Mouse (Mus musculus): Measurements from ENCODE around the gene Usp32. TPM values are rescaled to one million over a fixed set of nuclear protein-coding genes. Genes with fewer than 3 reads are reported as not detected.
"Not testable (repeated sequence)": the region's sequence is repeated elsewhere in the genome, so short reads cannot be mapped to it uniquely, and the experiment has no call there.

Usp32 gene
- polyA plus RNA-seq, 1 experiment from 2014 or later = 4.2 TPM

DNA sequence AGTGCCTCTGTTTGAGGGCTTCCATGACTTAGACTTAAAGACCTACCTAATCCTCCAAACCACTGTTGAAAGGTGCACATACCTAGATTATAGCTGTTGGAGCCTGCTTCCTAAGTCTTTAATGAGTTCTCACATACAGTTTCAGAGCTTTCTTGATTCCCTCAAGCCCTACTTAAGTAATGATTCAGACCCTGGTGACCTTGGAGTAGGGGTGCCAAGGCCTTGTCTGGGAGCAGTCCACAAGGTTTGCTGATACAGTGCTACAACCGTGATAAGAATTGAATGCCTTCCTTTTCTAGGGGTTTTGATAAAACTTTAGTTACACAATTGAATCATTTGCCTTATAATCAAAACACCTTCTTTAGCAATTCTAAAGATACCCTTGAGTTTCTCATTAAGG lies 27.5 kb upstream of the Usp32 start:
- H3K9ac ChIP-seq = no peak overlapping the region
- no peaks in the 10 kb centered on the region for H3K27me3 ChIP-seq
- H3K9me3 ChIP-seq = no peaks in the 10 kb centered on the region
- H3K4me3 ChIP-seq = no peak overlapping the region
- ATAC-seq (ENCODE audit: insufficient number of reproducible peaks, insufficient read depth, low FRiP score, low TSS enrichment, low read depth) = no peak
- no peak overlapping the region for H3K4me2 ChIP-seq
- WGBS = 79% methylated on average over 1 of the region's 1 CpGs
- H3K27ac ChIP-seq = no peak overlapping the region
- H3K4me1 ChIP-seq = no peaks in the 10 kb centered on the region; the same call in 1 of the 2 replicates
- H3K36me3 ChIP-seq = no peaks in the 10 kb centered on the region

GRCm38 (mm10) chr11:85164371-85164770 lies 24.4 kb upstream of the Usp32 start:
- Histone ChIP-seq H3K9ac (no peak overlapping the region), H3K36me3 (no peaks in the 10 kb centered on the region), H3K27ac (no peak overlapping the region), H3K4me3 (no peak overlapping the region), H3K9me3 (no peaks in the 10 kb centered on the region), H3K27me3 (no peaks in the 10 kb centered on the region), H3K4me2 (no peak overlapping the region), H3K4me1 (no peaks in the 10 kb centered on the region)
- ATAC-seq (ENCODE audit: insufficient number of reproducible peaks, insufficient read depth, low FRiP score, low TSS enrichment, low read depth) = no peak

DNA sequence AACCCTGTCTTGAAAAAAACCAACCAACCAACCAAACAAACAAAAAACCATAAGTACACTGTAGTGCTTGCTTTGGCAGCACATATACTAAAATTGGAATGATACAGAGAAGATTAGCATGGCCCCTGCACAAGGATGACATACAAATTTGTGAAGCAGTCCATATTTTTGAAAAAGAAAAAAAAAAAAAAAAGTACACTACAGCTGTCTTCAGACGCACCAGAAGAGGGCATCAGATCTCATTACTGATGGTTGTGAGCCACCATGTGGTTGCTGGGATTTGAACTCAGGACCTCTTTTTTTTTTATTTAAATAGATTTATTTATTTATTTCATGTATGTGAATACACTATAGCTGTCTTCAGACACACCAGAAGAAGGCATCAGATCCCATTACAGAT lies 23.1 kb upstream of the Usp32 start:
- 86% methylated on average over 1 of the region's 1 CpGs for WGBS
- not testable (repeated sequence) for H3K4me2 ChIP-seq; H3K9ac ChIP-seq; H3K4me3 ChIP-seq; H3K36me3 ChIP-seq; H3K27ac ChIP-seq; H3K27me3 ChIP-seq; ATAC-seq (ENCODE audit: insufficient number of reproducible peaks, insufficient read depth, low FRiP score, low TSS enrichment, low read depth); H3K9me3 ChIP-seq; H3K4me1 ChIP-seq

- H3K4me3 ChIP-seq = no peak overlapping the region
- no peaks in the 10 kb centered on the region for H3K36me3 ChIP-seq
- no peak for ATAC-seq (ENCODE audit: insufficient number of reproducible peaks, insufficient read depth, low FRiP score, low TSS enrichment, low read depth)
- H3K9me3 ChIP-seq = no peaks in the 10 kb centered on the region
- 53% methylated on average over 2 of the region's 2 CpGs for WGBS
- H3K4me1 ChIP-seq = no peaks in the 10 kb centered on the region
- no peaks in the 10 kb centered on the region for H3K27me3 ChIP-seq
- no peak overlapping the region for H3K4me2 ChIP-seq
- no peak overlapping the region for H3K27ac ChIP-seq
- H3K9ac ChIP-seq = no peak overlapping the region
Measured at GRCm38 (mm10) chr11:85157301-85157700, 17.3 kb upstream of the Usp32 start.

GRCm38 (mm10) chr11:85152256-85152930 lies 12.4 kb upstream of the Usp32 start:
- Histone ChIP-seq H3K9ac (no peak overlapping the region), H3K4me3 (no peak overlapping the region), H3K27ac (no peak overlapping the region), H3K4me1 (no peaks in the 10 kb centered on the region), H3K27me3 (no peaks in the 10 kb centered on the region), H3K4me2 (no peak overlapping the region), H3K9me3 (no peaks in the 10 kb centered on the region), H3K36me3 (no peaks in the 10 kb centered on the region)
- ATAC-seq (ENCODE audit: insufficient number of reproducible peaks, insufficient read depth, low FRiP score, low TSS enrichment, low read depth) = no peak
- WGBS = 58% methylated on average over 2 of the region's 2 CpGs

GRCm38 (mm10) chr11:85138776-85139474 lies 1.0 kb downstream of the Usp32 start:
- ATAC-seq (ENCODE audit: insufficient number of reproducible peaks, insufficient read depth, low FRiP score, low TSS enrichment, low read depth) = 0 out of 2 replicates have a peak, but pooled peaks have one; percentile 2
- H3K9ac ChIP-seq = peak overlapping the region; percentile 85
- peak overlapping the region; percentile 79 for H3K4me2 ChIP-seq
- peak overlapping the region; percentile 82 for H3K4me3 ChIP-seq
- peak overlapping the region; percentile 74 for H3K27ac ChIP-seq
- 2% methylated on average over 17 of the region's 17 CpGs for WGBS
- no peaks in the 10 kb centered on the region for H3K27me3 ChIP-seq
- H3K36me3 ChIP-seq = no peaks in the 10 kb centered on the region
- no peaks in the 10 kb centered on the region; the same call in 1 of the 2 replicates for H3K4me1 ChIP-seq
- no peaks in the 10 kb centered on the region for H3K9me3 ChIP-seq

- no peaks in the 10 kb centered on the region for H3K27me3 ChIP-seq
- H3K4me2 ChIP-seq = no peak overlapping the region
- H3K4me1 ChIP-seq = no peaks in the 10 kb centered on the region
- ATAC-seq (ENCODE audit: insufficient number of reproducible peaks, insufficient read depth, low FRiP score, low TSS enrichment, low read depth) = no peak
- WGBS = 87% methylated on average over 2 of the region's 2 CpGs
- H3K36me3 ChIP-seq = no peaks in the 10 kb centered on the region
- H3K9ac ChIP-seq = no peak overlapping the region
- no peaks in the 10 kb centered on the region for H3K9me3 ChIP-seq
- H3K27ac ChIP-seq = no peak overlapping the region
- H3K4me3 ChIP-seq = no peak overlapping the region
Measured at GRCm38 (mm10) chr11:85131542-85131941, 8.4 kb downstream of the Usp32 start.

GRCm38 (mm10) chr11:85128883-85129282 lies 11.1 kb downstream of the Usp32 start:
- H3K27me3 ChIP-seq = no peaks in the 10 kb centered on the region
- H3K9me3 ChIP-seq = no peaks in the 10 kb centered on the region
- no peak overlapping the region for H3K27ac ChIP-seq
- no peak overlapping the region for H3K9ac ChIP-seq
- ATAC-seq (ENCODE audit: insufficient number of reproducible peaks, insufficient read depth, low FRiP score, low TSS enrichment, low read depth) = no peak
- no peaks in the 10 kb centered on the region for H3K36me3 ChIP-seq
- WGBS = 87% methylated on average over 1 of the region's 1 CpGs
- no peak overlapping the region for H3K4me2 ChIP-seq
- H3K4me3 ChIP-seq = no peak overlapping the region
- no peaks in the 10 kb centered on the region for H3K4me1 ChIP-seq

GRCm38 (mm10) chr11:85126257-85127102 lies 13.5 kb downstream of the Usp32 start:
- 81% methylated on average over 2 of the region's 2 CpGs for WGBS
- no peaks in the 10 kb centered on the region for H3K4me1 ChIP-seq

DNA sequence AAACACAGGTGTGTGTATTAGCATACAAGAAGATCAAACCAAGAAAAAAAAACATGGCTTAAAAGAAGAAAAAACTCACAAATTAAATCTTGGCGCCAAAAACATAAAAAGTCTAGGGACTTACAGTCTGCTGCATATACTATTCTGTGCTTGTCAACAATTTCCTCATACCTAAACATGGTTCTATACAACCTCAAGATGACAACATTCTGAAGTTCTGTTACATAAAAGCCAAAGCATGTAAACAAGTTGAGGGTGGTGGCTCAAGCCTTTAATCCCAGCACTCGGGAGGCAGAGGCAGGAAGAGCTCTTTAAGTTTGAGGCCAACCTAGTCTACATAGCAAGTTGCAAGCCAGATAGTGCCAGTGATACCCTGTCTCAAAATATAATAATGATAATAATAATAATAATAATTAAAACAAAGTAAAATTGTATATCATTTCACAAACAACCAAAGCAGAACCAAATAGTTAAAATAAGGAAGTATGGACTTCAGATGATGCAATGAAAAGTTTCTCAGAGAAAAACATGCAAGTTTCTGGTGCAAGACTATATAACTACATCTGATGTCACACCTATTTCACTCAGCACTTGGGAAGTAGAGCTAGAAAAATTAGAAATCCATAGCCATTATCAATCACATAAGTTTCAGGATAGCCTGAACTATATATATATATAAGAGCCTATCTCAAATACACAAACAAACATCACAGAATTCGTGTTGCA lies 16.5 kb downstream of the Usp32 start:
- Histone ChIP-seq H3K27ac (no peak overlapping the region), H3K4me3 (no peak overlapping the region), H3K4me1 (no peaks in the 10 kb centered on the region), H3K36me3 (no peaks in the 10 kb centered on the region), H3K27me3 (no peaks in the 10 kb centered on the region), H3K9me3 (no peaks in the 10 kb centered on the region), H3K4me2 (no peak overlapping the region), H3K9ac (no peak overlapping the region)
- no peak for ATAC-seq (ENCODE audit: insufficient number of reproducible peaks, insufficient read depth, low FRiP score, low TSS enrichment, low read depth)
- WGBS = 86% methylated on average over 3 of the region's 3 CpGs

More at GRCm38 (mm10) chr11:85126257-85127102, 13.5 kb downstream of the Usp32 start:
- Histone ChIP-seq H3K9me3 (no peaks in the 10 kb centered on the region), H3K27ac (no peak overlapping the region), H3K36me3 (no peaks in the 10 kb centered on the region), H3K9ac (no peak overlapping the region), H3K4me3 (no peak overlapping the region), H3K27me3 (no peaks in the 10 kb centered on the region), H3K4me2 (no peak overlapping the region)
- ATAC-seq (ENCODE audit: insufficient number of reproducible peaks, insufficient read depth, low FRiP score, low TSS enrichment, low read depth) = no peak

DNA sequence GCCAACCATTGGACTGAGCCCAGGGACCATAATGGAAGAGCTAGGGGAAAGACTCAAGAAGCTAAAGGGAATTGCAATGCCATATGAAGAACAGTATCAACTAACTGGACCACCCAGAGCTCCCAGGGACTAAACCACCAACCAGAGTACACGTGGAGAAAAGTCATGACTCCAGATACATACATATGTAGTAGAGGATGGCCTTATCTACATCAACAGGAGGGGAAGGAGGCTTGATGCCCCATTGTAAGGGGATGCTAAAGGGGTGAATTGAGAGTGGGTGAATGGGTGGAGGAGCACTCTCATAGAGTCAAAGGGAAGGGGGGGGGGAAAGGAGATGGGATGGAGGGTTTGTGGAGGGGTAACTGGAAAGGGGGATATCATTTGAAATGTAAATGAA lies 17.9 kb downstream of the Usp32 start:
- H3K27ac ChIP-seq = no peak overlapping the region
- H3K4me2 ChIP-seq = no peak overlapping the region
- no peaks in the 10 kb centered on the region for H3K9me3 ChIP-seq
- 82% methylated on average over 1 of the region's 1 CpGs for WGBS
- no peaks in the 10 kb centered on the region for H3K36me3 ChIP-seq
- H3K4me3 ChIP-seq = no peak overlapping the region
- no peak overlapping the region for H3K9ac ChIP-seq
- H3K4me1 ChIP-seq = no peaks in the 10 kb centered on the region
- no peak for ATAC-seq (ENCODE audit: insufficient number of reproducible peaks, insufficient read depth, low FRiP score, low TSS enrichment, low read depth)
- no peaks in the 10 kb centered on the region for H3K27me3 ChIP-seq
